In genomic region chr4:32907631-32908030, GRCm38 (mm10) we compare ENCODE assay signal across 20 mouse cellular contexts. TPM values are rescaled to one million over a fixed set of nuclear protein-coding genes. Genes with fewer than 3 reads are reported as not detected.
"Had no signal": no experiment of that assay in that cellular context is flagged by ENCODE, and none has a peak within 500 bp of the region (broad histone marks: within the 10 kb centered on the region; RNA-seq: fewer than 3 reads in every experiment).

No protein-coding gene starts in this region.

- ATAC-seq: liver, postnatal 0 days; midbrain, embryonic 13.5 days; midbrain, embryonic 15.5 days had no signal

- H3K27me3 ChIP-seq: liver, embryonic 13.5 days; liver, embryonic 15.5 days; lung, embryonic 15.5 days; midbrain, embryonic 13.5 days; midbrain, embryonic 15.5 days; neural tube, embryonic 13.5 days; stomach, embryonic 15.5 days had no signal

- H3K36me3 ChIP-seq: liver, embryonic 13.5 days; liver, embryonic 15.5 days; lung, embryonic 15.5 days; midbrain, embryonic 13.5 days; midbrain, embryonic 15.5 days; neural tube, embryonic 13.5 days; stomach, embryonic 15.5 days had no signal

- H3K4me1 ChIP-seq: midbrain, embryonic 15.5 days; stomach, embryonic 15.5 days had no signal

- H3K9me3 ChIP-seq: liver, embryonic 13.5 days; liver, embryonic 15.5 days; lung, embryonic 15.5 days; midbrain, embryonic 13.5 days; midbrain, embryonic 15.5 days; neural tube, embryonic 13.5 days; stomach, embryonic 15.5 days had no signal

- H3K9ac ChIP-seq: liver, embryonic 13.5 days; liver, embryonic 15.5 days; liver, postnatal 0 days; lung, embryonic 15.5 days; midbrain, embryonic 13.5 days; midbrain, embryonic 15.5 days; neural tube, embryonic 13.5 days; stomach, embryonic 15.5 days had no signal

- DNase-seq: liver, embryonic 13.5 days; liver, postnatal 0 days; lung, postnatal 14 days; lung, postnatal 36 days; right cerebral cortex, postnatal 14 days; thymus, adult 2 months; thymus, postnatal 25 days; thymus, postnatal 4 days had no signal

- H3K27ac ChIP-seq: liver, embryonic 13.5 days; lung, embryonic 15.5 days; macrophage; midbrain, embryonic 13.5 days; midbrain, embryonic 15.5 days; neural tube, embryonic 13.5 days; stomach, embryonic 15.5 days; stomach, postnatal 0 days had no signal

- H3K4me2 ChIP-seq: liver, embryonic 13.5 days; liver, embryonic 15.5 days; lung, embryonic 15.5 days; midbrain, embryonic 11.5 days; midbrain, embryonic 13.5 days; midbrain, embryonic 15.5 days; neural tube, embryonic 13.5 days; stomach, embryonic 15.5 days had no signal

- H3K4me3 ChIP-seq: liver, embryonic 13.5 days; liver, embryonic 15.5 days; lung, embryonic 15.5 days; megakaryocyte, embryonic 14.5 days; midbrain, embryonic 13.5 days; midbrain, embryonic 15.5 days; neural tube, embryonic 13.5 days; stomach, embryonic 15.5 days had no signal

RNA-seq across cellular contexts. Expression of gene Ankrd6, which starts 43.0 kb away (rescaled TPM):
- total RNA-seq: monocyte, adult 5-6 weeks; neutrophil, adult 5-6 weeks had no signal
